Mouse (Mus musculus) heart, postnatal 0 days (tissue): ENCODE measurements around the gene Ces5a.

Source experiments
- CTCF ChIP-seq: IDR thresholded peaks from 2 replicates; pipeline ENCODE4 v1.5.1; 2016; ENCODE audit warnings: antibody characterized with exemption, control low read depth, low read depth
- EP300 ChIP-seq: IDR thresholded peaks from 2 replicates; pipeline ENCODE4 v1.6.1; 2016; ENCODE audit warnings: antibody characterized with exemption, low read depth

DNA sequence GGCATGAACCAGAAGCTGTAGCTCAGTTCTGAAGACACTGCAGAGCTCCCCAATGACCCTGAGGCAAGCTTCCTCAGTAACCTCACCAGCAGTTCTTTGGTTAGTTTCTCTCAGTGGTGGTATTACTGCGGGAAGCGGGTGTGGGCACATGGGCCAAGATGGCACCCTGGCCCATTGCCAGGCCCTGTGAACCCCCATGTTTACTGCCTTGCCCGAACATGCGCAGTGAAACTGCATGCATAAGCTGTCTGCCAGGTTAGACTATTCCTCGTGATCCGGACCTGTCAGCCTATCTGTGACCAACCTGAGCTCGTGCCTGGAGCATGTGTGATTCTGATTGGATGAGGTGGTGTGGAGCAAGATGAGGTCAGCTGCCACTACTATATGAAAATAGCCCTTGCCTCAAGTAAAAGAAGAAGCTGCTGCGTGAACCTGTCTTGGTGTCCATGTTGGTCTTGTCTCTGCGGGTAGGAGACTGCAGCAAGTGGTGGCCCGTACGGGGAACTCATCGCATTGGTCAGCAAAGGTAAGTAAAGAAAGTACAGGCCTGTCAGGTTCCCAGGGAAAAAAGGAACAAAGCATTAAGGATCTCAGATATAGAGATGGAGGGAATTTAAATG is 81.3 kb downstream of the Ces5a start:
- TF ChIP-seq CTCF (no peak), EP300 (no peak)
